Mouse (Mus musculus) midbrain, embryonic 15.5 days (tissue): Measurements from ENCODE around the gene Hist2h2ab. TPM values are rescaled to one million over a fixed set of nuclear protein-coding genes. Genes with fewer than 3 reads are reported as not detected.
"Not testable (repeated sequence)": the region's sequence is repeated elsewhere in the genome, so short reads cannot be mapped to it uniquely, and the experiment has no call there.

ENCODE experiments used
- ATAC-seq: fragments of 200-750 bp; cut with Nextera tagmentation; replicated peaks from 2 replicates; pipeline ENCODE4 v1.8.0; 2017; ENCODE audit warnings: moderate TSS enrichment
- H3K27ac ChIP-seq: fragments of 300-500 bp; sonication (generic); 2 replicates; pipeline ENCODE4 v1.5.1; 2015; ENCODE audit warnings: mild to moderate bottlenecking, inconsistent platforms
- H3K27me3 ChIP-seq: fragments of 300-500 bp; sonication (generic); replicated peaks from 2 replicates; pipeline ENCODE4 v1.6.1; 2015; ENCODE audit warnings: inconsistent platforms
- H3K36me3 ChIP-seq: fragments of 300-500 bp; sonication (generic); replicated peaks from 2 replicates; pipeline ENCODE4 v1.6.1; 2015; ENCODE audit warnings: inconsistent platforms
- H3K4me1 ChIP-seq: fragments of 300-500 bp; sonication (generic); 2 replicates; pipeline ENCODE4 v1.6.1; 2015; ENCODE audit warnings: inconsistent platforms
- H3K4me2 ChIP-seq: fragments of 300-500 bp; sonication (generic); 2 replicates; pipeline ENCODE4 v1.6.1; 2015; ENCODE audit warnings: inconsistent platforms, mild to moderate bottlenecking, moderate library complexity
- H3K4me3 ChIP-seq: fragments of 300-500 bp; sonication (generic); 2 replicates; pipeline ENCODE4 v1.5.1; 2015; ENCODE audit warnings: mild to moderate bottlenecking, inconsistent platforms
- H3K9ac ChIP-seq: fragments of 300-500 bp; sonication (generic); 2 replicates; pipeline ENCODE4 v1.6.1; 2015; ENCODE audit warnings: mild to moderate bottlenecking, inconsistent platforms
- H3K9me3 ChIP-seq: fragments of 300-500 bp; sonication (generic); 2 replicates; pipeline ENCODE4 v1.6.1; 2016; ENCODE audit warnings: inconsistent platforms
- WGBS: fragments of 180-500 bp; shearing (Covaris S2); methylation state at CpG from one replicate; pipeline ENCODE4 v1.1.7; 2015; ENCODE audit warnings: mixed read lengths; 5-methylcytosine and 5-hydroxymethylcytosine counted together
- microRNA-seq: library from miRNA; unstranded; fragments of <30 nt; microRNA quantifications from one replicate; pipeline ENCODE4, GENCODE M21; 2016
- polyA plus RNA-seq: library from polyadenylated mRNA; unstranded; fragments of >200 nt; fragmentation: Nextera tagmentation; extraction: Ambion mirVana; gene quantifications from 2 replicates; pipeline ENCODE4 v1.2.1, GENCODE M21; 2015

The Hist2h2ab gene
- polyA plus RNA-seq, 1 experiment from 2014 or later: 0.92 TPM

DNA sequence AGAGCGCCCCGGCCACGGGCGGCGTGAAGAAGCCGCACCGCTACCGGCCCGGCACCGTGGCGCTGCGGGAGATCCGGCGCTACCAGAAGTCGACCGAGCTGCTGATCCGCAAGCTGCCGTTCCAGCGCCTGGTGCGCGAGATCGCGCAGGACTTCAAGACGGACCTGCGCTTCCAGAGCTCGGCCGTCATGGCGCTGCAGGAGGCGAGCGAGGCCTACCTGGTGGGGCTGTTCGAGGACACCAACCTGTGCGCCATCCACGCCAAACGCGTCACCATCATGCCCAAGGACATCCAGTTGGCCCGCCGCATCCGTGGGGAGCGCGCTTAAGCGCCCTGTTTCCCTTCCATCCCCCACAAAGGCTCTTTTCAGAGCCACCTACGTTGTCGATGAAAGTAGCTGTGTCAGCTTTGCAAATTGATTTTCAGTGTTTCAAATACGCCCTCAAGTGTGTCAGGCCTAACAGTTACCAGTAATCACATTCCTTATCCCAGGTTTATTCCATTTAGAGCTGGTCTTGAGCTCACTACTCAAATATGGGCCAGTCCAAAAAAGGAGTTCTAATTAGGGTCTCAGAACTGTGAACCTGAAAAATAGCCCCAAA lies 49.2 kb downstream of the Hist2h2ab start:
- not testable (repeated sequence) for H3K36me3 ChIP-seq, H3K27me3 ChIP-seq, H3K9me3 ChIP-seq
- Histone ChIP-seq H3K9ac (peak overlapping the region; percentile 48), H3K27ac (peak overlapping the region; percentile 95), H3K4me1 (peaks cover 20% of the 10 kb centered on the region), H3K4me2 (peak overlapping the region; percentile 86), H3K4me3 (peak overlapping the region; percentile 48)
- WGBS: 0% methylated on average over 13 of the region's 44 CpGs
- ATAC-seq: peak; percentile 34

Small RNA genes within 50 kb of the gene (microRNA-seq; reads per million reads assigned to microRNA genes)
- gene Gm44492: not detected
- gene Gm47311: not detected
- gene Gm47313: not detected

Other genes starting within 250 kb of the Hist2h2ab start
- gene Plekho1, start 223.9 kb upstream of the Hist2h2ab start, polyA plus RNA-seq: 59.3 and 63.1 TPM in 2 replicates
- gene Vps45, start 161.4 kb upstream of the Hist2h2ab start, polyA plus RNA-seq: 64.4 and 65.6 TPM in 2 replicates
- 7.7 and 8.2 TPM in 2 replicates for gene Otud7b, start 115.3 kb upstream of the Hist2h2ab start, polyA plus RNA-seq
- gene Mtmr11, start 57.9 kb upstream of the Hist2h2ab start, polyA plus RNA-seq: 8.3 and 14.1 TPM in 2 replicates
- 138 and 147 TPM in 2 replicates for gene Sf3b4, start 47.5 kb upstream of the Hist2h2ab start, polyA plus RNA-seq
- gene Sv2a, start 38.7 kb upstream of the Hist2h2ab start, polyA plus RNA-seq: 140 and 142 TPM in 2 replicates
- 51.0 and 59.9 TPM in 2 replicates for gene Bola1, start 156 bp upstream of the Hist2h2ab start, polyA plus RNA-seq
- 1.8 and 2.2 TPM in 2 replicates for gene Hist2h2ac, start 1.0 kb downstream of the Hist2h2ab start, polyA plus RNA-seq
- gene Hist2h2be, start 1.3 kb downstream of the Hist2h2ab start, polyA plus RNA-seq: 5.1 and 5.4 TPM in 2 replicates
- gene Hist2h3c2, start 19.3 kb downstream of the Hist2h2ab start, polyA plus RNA-seq: 2.3 and 2.4 TPM in 2 replicates
- gene Hist2h2aa2, start 20.4 kb downstream of the Hist2h2ab start, polyA plus RNA-seq: 44.8 and 51.7 TPM in 2 replicates
- gene Hist2h2aa1, start 25.6 kb downstream of the Hist2h2ab start, polyA plus RNA-seq: 14.4 and 19.2 TPM in 2 replicates
- gene Hist2h3c1, start 26.8 kb downstream of the Hist2h2ab start, polyA plus RNA-seq: 0.11 TPM in 1 of 2 replicates, not detected in the other
- 5.6 and 6.1 TPM in 2 replicates for gene Hist2h4, start 43.4 kb downstream of the Hist2h2ab start, polyA plus RNA-seq
- gene Hist2h3b, start 48.8 kb downstream of the Hist2h2ab start, polyA plus RNA-seq: 12.8 and 13.1 TPM in 2 replicates
- gene Hist2h2bb, start 49.9 kb downstream of the Hist2h2ab start, polyA plus RNA-seq: 1.9 and 2.6 TPM in 2 replicates
- gene Fcgr1, start 74.1 kb downstream of the Hist2h2ab start, polyA plus RNA-seq: 1.0 and 1.7 TPM in 2 replicates
- not detected in 2 replicates for gene BC107364, start 232.4 kb downstream of the Hist2h2ab start, polyA plus RNA-seq